Mouse (Mus musculus): ENCODE measurements around the gene Serpina9.

- TF ChIP-seq CTCF (conservative IDR thresholded peaks at IDR 0.05; ENCODE audit: insufficient read depth, insufficient read length, low read depth, low read length) (no peak), POLR2A (IDR thresholded peaks at IDR 0.05; ENCODE audit: low read depth, low read length) (no peak)
Observed at GRCm38 (mm10) chr12:103989514-103989767, 24.1 kb downstream of the Serpina9 start.
